Mouse (Mus musculus) cerebellum, adult 2 months (tissue): ENCODE results near the gene Atp5g2.

ENCODE experiments used
- CTCF ChIP-seq: fragments of 200-500 bp; IDR thresholded peaks from 2 replicates; pipeline ENCODE4 v1.5.1; 2011; ENCODE audit warnings: low read depth, mild to moderate bottlenecking, control low read depth, low read length, moderate library complexity, borderline replicate concordance; ENCODE audit not compliant: insufficient read depth
- POLR2A ChIP-seq: fragments of 200-500 bp; IDR thresholded peaks from 2 replicates; pipeline ENCODE4 v1.6.1; 2011; ENCODE audit warnings: low read length, control low read depth, borderline replicate concordance; ENCODE audit not compliant: insufficient read depth

GRCm38 (mm10) chr15:102692321-102692804, 20.2 kb upstream of the Atp5g2 start:
- TF ChIP-seq CTCF: no peak
- TF ChIP-seq POLR2A: no peak
